Mouse (Mus musculus) liver, embryonic 16.5 days (tissue): ENCODE data around the gene Llgl1. TPM values are rescaled to one million over a fixed set of nuclear protein-coding genes. Genes with fewer than 3 reads are reported as not detected.

ENCODE experiments used
- ATAC-seq: fragments of 200-750 bp; cut with Nextera tagmentation; 2 replicates; pipeline ENCODE4 v1.8.0; 2017; ENCODE audit warnings: low read depth, mild to moderate bottlenecking, moderate number of reproducible peaks, moderate library complexity
- H3K27ac ChIP-seq: fragments of 300-500 bp; sonication (generic); 2 replicates; pipeline ENCODE4 v1.5.1; 2014; ENCODE audit warnings: mild to moderate bottlenecking, low read length
- H3K27me3 ChIP-seq: fragments of 300-500 bp; sonication (generic); 2 replicates; pipeline ENCODE4 v1.6.1; 2014; ENCODE audit warnings: low read depth, low read length, mixed read lengths; ENCODE audit not compliant: control insufficient read depth, insufficient read depth
- H3K36me3 ChIP-seq: fragments of 300-500 bp; sonication (generic); 2 replicates; pipeline ENCODE4 v1.6.1; 2014; ENCODE audit warnings: mild to moderate bottlenecking; ENCODE audit not compliant: control insufficient read depth, insufficient read depth
- H3K4me1 ChIP-seq: fragments of 300-500 bp; sonication (generic); 2 replicates; pipeline ENCODE4 v1.6.1; 2014; ENCODE audit warnings: low read depth, low read length, mixed read lengths; ENCODE audit not compliant: control insufficient read depth
- H3K4me2 ChIP-seq: fragments of 300-500 bp; sonication (generic); 2 replicates; pipeline ENCODE4 v1.6.1; 2014; ENCODE audit warnings: low read depth, low read length, mixed read lengths
- H3K4me3 ChIP-seq: fragments of 300-500 bp; sonication (generic); 2 replicates; pipeline ENCODE4 v1.5.1; 2014; ENCODE audit warnings: low read depth, mild to moderate bottlenecking, low read length
- H3K9ac ChIP-seq: fragments of 300-500 bp; sonication (generic); 2 replicates; pipeline ENCODE4 v1.6.1; 2014; ENCODE audit warnings: low read depth, low read length
- H3K9me3 ChIP-seq: fragments of 300-500 bp; sonication (generic); replicated peaks from 2 replicates; pipeline ENCODE4 v1.6.1; 2016; ENCODE audit warnings: low read length; ENCODE audit not compliant: control insufficient read depth
- WGBS: fragments of 180-500 bp; shearing (Covaris S2); extraction: QIAGEN DNeasy Blood & Tissue Kit; methylation state at CpG from one replicate; pipeline ENCODE4 v1.1.7; 2014; ENCODE audit not compliant: insufficient replicate concordance; 5-methylcytosine and 5-hydroxymethylcytosine counted together
- polyA plus RNA-seq: library from polyadenylated mRNA; unstranded; fragments of >200 nt; fragmentation: Nextera tagmentation; extraction: Ambion mirVana; gene quantifications from 2 replicates; pipeline ENCODE4 v1.2.1, GENCODE M21; 2015

Gene Llgl1
- polyA plus RNA-seq = 14.5 and 14.7 TPM in 2 replicates

DNA sequence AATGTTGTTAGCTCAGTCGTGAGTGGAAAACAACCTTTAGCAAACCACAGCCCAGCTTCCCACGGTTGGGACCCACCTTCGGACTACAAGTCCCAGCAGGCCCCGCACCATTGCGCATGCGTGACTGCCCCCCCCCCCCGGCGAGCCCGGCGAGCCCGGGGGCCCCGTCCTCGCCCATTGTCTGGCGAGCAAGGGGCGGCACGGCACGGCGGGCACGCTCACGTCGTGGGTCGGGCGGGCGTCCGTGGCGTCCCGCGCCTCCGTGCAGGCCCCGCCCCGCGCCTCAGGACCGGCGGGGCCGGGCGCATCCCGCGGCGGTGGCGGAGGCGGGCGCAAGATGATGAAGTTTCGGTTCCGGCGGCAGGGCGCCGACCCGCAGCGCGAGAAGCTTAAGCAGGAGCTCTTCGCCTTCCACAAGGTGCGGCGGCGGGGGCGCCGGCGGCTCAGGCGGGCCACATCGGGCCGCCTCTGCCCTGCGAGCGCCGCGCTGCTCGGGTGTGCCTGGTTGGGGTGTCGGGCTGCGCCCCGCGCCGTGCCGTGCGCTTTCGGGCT lies at the start of gene Llgl1:
TSS of gene Llgl1 (plus strand) at position 200 of the 552 bp plus-strand sequence.
- H3K27ac ChIP-seq = peak within 1 kb of the TSS; percentile 85
- H3K4me3 ChIP-seq = peak within 1 kb of the TSS; percentile 81
- ATAC-seq = peak; percentile 92
- no peaks in the 10 kb centered on the region for H3K36me3 ChIP-seq
- no peaks in the 10 kb centered on the region for H3K9me3 ChIP-seq
- H3K4me1 ChIP-seq = peaks cover 21% of the 10 kb centered on the region
- WGBS = under 1% methylated on average over 67 of the region's 73 CpGs
- peak within 1 kb of the TSS; percentile 66 for H3K4me2 ChIP-seq
- H3K27me3 ChIP-seq = no peaks in the 10 kb centered on the region
- H3K9ac ChIP-seq = peak within 1 kb of the TSS; percentile 90

DNA sequence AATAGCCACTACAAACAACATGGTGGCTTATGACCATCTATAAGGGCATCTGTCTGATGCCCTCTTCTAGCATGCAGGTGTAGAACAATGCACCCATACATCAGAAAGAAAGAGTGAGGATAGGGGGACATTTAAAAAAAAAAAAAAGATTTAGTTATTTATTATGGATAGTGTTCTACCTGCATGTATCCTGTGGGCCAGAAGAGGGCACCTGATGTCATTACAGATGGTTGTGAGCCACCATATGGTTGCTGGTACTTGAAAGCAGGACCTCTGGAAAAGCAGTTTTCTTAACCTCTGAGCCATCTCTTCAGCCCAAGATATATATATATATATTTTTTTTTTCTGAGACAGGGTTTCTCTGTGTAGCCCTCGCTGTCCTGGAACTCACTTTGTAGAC lies 3.4 kb upstream of the Llgl1 start:
- H3K4me1 ChIP-seq = peaks cover 19% of the 10 kb centered on the region
- WGBS = 69% methylated on average over 1 of the region's 1 CpGs
- no peaks in the 10 kb centered on the region for H3K27me3 ChIP-seq
- no peak overlapping the region for H3K9ac ChIP-seq
- H3K36me3 ChIP-seq = no peaks in the 10 kb centered on the region
- H3K9me3 ChIP-seq = no peaks in the 10 kb centered on the region
- no peak overlapping the region for H3K4me3 ChIP-seq
- H3K27ac ChIP-seq = no peak overlapping the region
- ATAC-seq = no peak
- no peak overlapping the region for H3K4me2 ChIP-seq

DNA sequence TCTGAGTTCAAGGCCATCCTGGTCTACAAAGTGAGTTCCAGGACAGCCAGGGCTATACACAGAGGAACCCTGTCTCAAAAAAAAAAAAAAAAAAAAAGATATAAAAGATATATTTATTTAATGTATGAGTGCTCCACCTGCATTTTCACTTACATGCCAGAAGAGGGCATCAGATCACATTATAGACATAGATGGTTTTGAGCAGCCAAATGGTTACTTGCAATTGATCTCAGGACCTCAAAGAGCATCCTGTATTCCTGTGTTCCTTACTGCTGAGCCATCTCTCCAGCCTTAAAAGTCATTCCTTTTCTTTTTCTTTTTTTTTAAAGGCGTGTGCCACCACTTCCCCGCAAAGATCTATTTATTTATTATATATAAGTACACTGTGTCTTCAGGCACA lies 2.0 kb upstream of the Llgl1 start:
- H3K4me3 ChIP-seq = no peak overlapping the region
- H3K27ac ChIP-seq = no peak overlapping the region
- no peak overlapping the region for H3K9ac ChIP-seq
- H3K4me1 ChIP-seq = peaks cover 21% of the 10 kb centered on the region
- WGBS = 53% methylated on average over 2 of the region's 2 CpGs
- no peaks in the 10 kb centered on the region for H3K27me3 ChIP-seq
- no peak overlapping the region for H3K4me2 ChIP-seq
- ATAC-seq = no peak
- no peaks in the 10 kb centered on the region for H3K9me3 ChIP-seq
- no peaks in the 10 kb centered on the region for H3K36me3 ChIP-seq

DNA sequence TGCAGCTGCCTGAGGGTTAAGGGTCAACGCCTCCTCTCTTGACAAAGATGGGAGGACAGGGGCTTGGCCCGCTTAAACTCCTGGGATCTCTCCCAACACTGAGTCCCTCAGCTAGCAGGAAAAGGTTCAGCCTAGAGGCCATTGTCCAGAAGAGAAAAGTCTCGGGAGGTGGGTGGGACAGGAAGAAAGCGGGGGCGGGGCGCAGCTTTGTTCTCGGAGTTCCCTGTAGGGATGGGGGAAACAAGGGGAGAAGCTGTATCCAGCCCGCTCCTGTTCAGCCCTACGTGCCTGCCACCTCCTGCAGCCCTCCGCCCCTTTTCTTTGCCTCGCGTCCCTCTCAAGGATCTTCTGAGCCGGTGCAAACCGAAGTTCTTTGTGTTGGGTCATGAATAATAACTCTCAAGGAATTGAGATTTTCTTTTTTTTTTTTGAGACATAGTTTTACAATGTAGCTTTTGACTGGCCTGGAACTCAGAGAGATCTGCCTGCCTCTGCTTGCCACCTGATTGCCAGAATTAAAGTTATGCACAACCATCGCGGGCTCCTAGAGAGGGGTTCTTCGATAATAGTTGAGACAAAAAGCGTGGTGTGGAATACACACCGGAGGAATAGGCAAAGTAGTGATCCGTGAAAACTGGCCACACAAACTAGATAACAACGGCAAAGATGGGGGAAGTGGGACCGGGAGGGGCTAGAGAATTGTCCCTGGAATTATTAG lies 558 bp upstream of the Llgl1 start:
- Histone ChIP-seq H3K36me3 (no peaks in the 10 kb centered on the region), H3K27ac (peak overlapping the region; percentile 63), H3K4me2 (peak overlapping the region; percentile 66), H3K9ac (peak overlapping the region; percentile 90), H3K9me3 (no peaks in the 10 kb centered on the region), H3K27me3 (no peaks in the 10 kb centered on the region), H3K4me3 (peak overlapping the region; percentile 81), H3K4me1 (peaks cover 21% of the 10 kb centered on the region)
- ATAC-seq = 0 out of 2 replicates have a peak, but pooled peaks have one; percentile 1
- WGBS = 4% methylated on average over 22 of the region's 22 CpGs

DNA sequence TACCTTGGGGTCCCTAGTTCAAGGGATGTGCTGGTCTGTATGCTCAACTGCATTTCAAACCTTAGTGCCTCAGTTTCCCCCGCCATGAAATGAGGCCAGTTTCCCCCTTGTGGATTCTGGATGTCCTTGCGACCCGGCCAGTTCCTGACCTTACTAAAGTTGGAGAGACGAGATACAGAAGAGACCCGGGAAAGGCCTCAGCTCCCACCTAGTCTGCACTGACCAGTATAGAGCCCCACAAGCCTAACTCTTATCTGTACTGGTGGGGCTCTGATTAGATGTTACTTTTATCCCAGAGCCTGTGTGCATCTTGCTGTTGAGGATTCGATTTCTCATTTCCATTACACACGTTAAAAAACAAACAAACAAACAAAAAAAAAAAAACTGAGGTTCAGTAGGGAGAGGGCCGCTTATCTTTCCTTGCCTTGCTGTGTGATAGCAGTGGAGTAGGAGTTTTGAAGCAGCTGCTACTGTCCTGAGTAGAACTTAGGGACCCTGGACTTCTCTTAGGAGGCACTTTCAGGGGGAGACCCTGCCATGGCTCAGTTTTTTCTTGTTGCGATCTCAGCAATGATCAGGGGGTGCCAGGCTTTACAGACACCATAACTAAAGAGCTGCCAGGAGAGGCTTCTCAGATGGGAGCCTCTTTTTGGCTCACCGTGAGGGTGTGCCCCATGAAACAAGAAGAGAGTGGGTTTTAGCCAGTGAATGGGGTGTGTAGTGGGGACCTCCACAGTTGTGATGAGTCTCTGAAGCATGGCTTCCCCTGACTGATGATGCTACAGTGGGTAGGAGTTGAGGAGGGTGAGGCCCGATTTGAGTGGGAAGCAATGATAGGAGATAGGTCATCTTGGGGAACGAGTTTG lies 1.0 kb downstream of the Llgl1 start:
- Histone ChIP-seq H3K36me3 (peaks cover 1% of the 10 kb centered on the region; the same call in 1 of the 2 replicates), H3K4me3 (peak overlapping the region; percentile 81), H3K9ac (peak overlapping the region; percentile 90), H3K9me3 (no peaks in the 10 kb centered on the region), H3K27ac (peak overlapping the region; percentile 85; the same call in 1 of the 2 replicates), H3K4me1 (peaks cover 21% of the 10 kb centered on the region), H3K4me2 (peak overlapping the region; percentile 66), H3K27me3 (no peaks in the 10 kb centered on the region)
- no peak for ATAC-seq
- 19% methylated on average over 12 of the region's 12 CpGs for WGBS

DNA sequence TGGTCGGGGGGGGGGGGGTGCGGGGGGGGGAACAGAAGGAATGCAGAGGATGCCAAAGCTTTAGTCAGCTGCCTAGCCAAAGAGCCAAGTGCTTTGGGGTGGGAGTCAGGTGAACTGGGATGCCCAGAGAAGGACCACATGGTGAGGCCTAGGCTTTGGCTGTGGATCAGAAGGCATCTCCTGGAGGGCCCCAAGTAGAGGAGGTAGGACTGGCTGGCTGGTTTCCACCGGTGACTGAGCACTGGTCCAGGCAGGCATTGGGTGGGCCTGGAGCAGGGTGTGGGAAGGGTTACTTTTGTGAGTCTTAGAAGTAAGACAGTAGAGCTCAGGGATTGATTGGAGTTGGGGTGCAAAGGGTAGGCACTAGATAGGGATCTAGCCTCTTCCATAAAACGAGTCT lies 2.1 kb downstream of the Llgl1 start:
- H3K9me3 ChIP-seq = no peaks in the 10 kb centered on the region
- no peak overlapping the region for H3K9ac ChIP-seq
- 66% methylated on average over 2 of the region's 4 CpGs for WGBS
- H3K36me3 ChIP-seq = peaks cover 12% of the 10 kb centered on the region
- H3K4me3 ChIP-seq = no peak overlapping the region
- H3K4me1 ChIP-seq = peaks cover 21% of the 10 kb centered on the region
- no peaks in the 10 kb centered on the region for H3K27me3 ChIP-seq
- H3K4me2 ChIP-seq = no peak overlapping the region
- ATAC-seq = no peak
- H3K27ac ChIP-seq = no peak overlapping the region

DNA sequence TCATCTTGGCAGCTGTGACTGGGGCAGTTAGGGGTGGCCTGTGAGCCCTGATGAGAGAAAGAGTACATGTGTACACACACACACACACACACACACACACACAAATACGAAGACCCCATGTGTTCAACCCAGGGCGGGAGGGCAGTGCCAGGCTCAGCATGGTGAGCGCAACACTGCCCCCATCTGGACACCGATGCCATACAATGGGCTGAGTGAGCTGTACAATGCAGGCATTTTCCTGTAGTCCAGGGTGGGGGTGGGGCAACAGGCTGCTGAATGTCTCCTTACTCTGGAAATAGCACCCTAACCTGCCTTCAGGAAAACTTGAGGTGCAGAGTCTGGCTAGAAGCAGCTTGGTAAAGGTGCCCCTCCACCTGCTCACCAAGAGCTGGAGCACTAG lies 3.6 kb downstream of the Llgl1 start:
- 49% methylated on average over 4 of the region's 4 CpGs for WGBS
- peaks cover 20% of the 10 kb centered on the region for H3K36me3 ChIP-seq
- no peak overlapping the region for H3K9ac ChIP-seq
- H3K27me3 ChIP-seq = no peaks in the 10 kb centered on the region
- no peaks in the 10 kb centered on the region for H3K9me3 ChIP-seq
- peaks cover 21% of the 10 kb centered on the region for H3K4me1 ChIP-seq
- ATAC-seq = no peak
- no peak overlapping the region for H3K4me2 ChIP-seq
- no peak overlapping the region for H3K4me3 ChIP-seq
- H3K27ac ChIP-seq = no peak overlapping the region

DNA sequence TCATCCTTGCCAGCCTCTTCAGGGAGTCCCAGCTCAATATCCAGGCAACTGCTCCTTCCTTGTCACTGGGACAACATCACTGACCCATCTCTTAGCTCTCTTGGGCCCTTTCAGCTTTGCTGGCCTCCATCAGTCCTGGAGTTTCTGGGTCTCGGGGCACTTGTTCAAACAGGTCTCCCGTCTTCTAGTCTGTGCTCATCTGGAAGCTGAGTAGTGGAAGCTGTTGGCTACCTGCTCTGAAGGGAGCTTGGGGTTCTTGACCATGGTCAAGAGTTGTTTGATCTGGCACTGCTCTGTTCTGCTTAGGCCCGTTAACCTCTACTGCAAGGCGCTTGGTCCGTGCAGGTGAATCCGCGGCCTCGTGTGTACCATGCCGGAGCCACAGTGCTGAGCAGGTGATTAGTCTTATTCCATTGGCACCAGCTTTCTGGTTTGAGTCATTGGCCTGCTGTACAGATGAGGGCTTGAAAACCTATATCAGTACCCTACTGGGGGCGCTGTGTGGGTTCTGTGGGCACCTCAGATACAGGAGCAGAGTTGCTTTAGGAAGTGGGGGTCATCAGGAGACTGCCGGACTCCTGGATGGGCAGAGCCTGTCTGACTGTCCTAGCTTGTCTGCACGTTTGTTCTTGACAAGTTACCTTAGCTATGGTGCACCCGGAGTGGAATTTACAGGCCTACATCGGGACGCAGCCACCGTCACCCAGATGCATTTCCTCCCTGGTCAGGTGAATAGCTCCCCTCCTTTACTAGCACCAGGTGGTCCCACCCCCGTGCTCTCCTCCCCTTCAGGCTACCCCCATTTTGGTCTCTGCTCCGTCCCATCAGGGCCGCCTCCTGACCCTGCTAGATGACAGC lies 4.7 kb downstream of the Llgl1 start:
- H3K4me1 ChIP-seq = peaks cover 12% of the 10 kb centered on the region
- H3K27ac ChIP-seq = no peak overlapping the region
- H3K36me3 ChIP-seq = peaks cover 22% of the 10 kb centered on the region
- 82% methylated on average over 19 of the region's 19 CpGs for WGBS
- no peaks in the 10 kb centered on the region for H3K27me3 ChIP-seq
- no peak overlapping the region for H3K9ac ChIP-seq
- no peak overlapping the region for H3K4me2 ChIP-seq
- H3K4me3 ChIP-seq = no peak overlapping the region
- no peaks in the 10 kb centered on the region for H3K9me3 ChIP-seq
- ATAC-seq = no peak
